Mouse (Mus musculus) macrophage (primary cell): Measurements from ENCODE around the gene Cdkal1. TPM values are rescaled to one million over a fixed set of nuclear protein-coding genes. Genes with fewer than 3 reads are reported as not detected.

Experiments
- H3K27ac ChIP-seq: fragments of 350-480 bp; formaldehyde crosslinking; 2 replicates; pipeline ENCODE4 v1.9.0; 2021
- H3K36me3 ChIP-seq: fragments of 350-480 bp; formaldehyde crosslinking; 2 replicates; pipeline ENCODE4 v1.9.0; 2021; ENCODE audit errors: inconsistent target
- H3K4me3 ChIP-seq: fragments of 350-480 bp; formaldehyde crosslinking; 2 replicates; pipeline ENCODE4 v1.9.0; 2021; ENCODE audit errors: inconsistent target
- H3K79me2 ChIP-seq: fragments of 350-480 bp; formaldehyde crosslinking; 2 replicates; pipeline ENCODE4 v1.9.0; 2021; ENCODE audit errors: inconsistent target
- WGBS: methylation state at CpG from one replicate; pipeline ENCODE4 v1.1.7; 2026; ENCODE audit warnings: inconsistent platforms; ENCODE audit not compliant: missing documents; 5-methylcytosine and 5-hydroxymethylcytosine counted together
- polyA plus RNA-seq: library from polyadenylated mRNA; stranded (reverse); fragments of 250-400 nt; gene quantifications from 3 replicates; pipeline ENCODE4 v1.2.4, GENCODE M21; 2018; ENCODE audit warnings: inconsistent platforms

Gene Cdkal1
- polyA plus RNA-seq, 1 experiment from 2014 or later, result 12.2 TPM

DNA sequence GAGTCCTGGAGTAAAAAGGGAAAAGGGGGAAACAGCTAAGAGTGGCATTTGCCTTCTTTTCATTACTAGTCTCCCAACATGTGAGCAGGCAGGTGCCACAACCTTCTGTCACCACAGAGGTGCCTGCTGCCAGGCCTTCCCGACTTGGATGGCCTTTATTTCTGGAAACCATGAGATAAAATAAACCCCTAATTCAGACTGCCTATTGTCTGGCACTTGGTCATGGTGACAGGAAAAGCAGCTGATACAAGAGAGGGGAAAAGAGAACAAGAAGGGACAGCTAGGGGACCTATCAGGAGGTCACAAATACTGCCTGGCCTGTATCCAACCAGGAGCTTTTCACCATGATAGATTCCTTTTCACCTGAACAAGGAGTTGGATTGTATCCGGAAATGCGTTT, 466.6 kb downstream of the Cdkal1 start:
- Histone ChIP-seq H3K79me2 (no peaks in the 10 kb centered on the region), H3K36me3 (no peaks in the 10 kb centered on the region), H3K4me3 (no peak overlapping the region), H3K27ac (no peak overlapping the region)
- WGBS, result 88% methylated on average over 3 of the region's 3 CpGs

DNA sequence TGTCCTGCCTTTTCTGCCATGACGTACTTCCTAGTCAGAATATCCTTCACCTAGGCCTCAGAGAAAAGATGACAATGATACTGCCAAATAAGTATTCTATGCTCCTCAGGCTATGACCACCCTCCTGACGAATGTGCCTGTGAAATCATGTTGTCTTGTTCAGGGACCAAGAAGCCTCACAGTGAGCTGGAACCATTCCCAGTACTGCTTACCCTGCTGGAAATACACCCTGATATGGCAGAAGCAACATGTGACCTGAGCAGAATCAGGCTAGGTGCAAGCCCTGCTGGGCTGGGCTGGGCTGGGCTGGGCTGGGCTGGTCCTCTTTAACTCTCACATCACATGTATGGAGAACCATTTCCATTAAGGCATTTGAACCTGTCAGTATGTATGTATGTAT, 477.9 kb downstream of the Cdkal1 start:
- WGBS, result 100% methylated on average over 2 of the region's 2 CpGs
- Histone ChIP-seq H3K27ac (no peak overlapping the region), H3K79me2 (no peaks in the 10 kb centered on the region), H3K36me3 (no peaks in the 10 kb centered on the region), H3K4me3 (no peak overlapping the region)

DNA sequence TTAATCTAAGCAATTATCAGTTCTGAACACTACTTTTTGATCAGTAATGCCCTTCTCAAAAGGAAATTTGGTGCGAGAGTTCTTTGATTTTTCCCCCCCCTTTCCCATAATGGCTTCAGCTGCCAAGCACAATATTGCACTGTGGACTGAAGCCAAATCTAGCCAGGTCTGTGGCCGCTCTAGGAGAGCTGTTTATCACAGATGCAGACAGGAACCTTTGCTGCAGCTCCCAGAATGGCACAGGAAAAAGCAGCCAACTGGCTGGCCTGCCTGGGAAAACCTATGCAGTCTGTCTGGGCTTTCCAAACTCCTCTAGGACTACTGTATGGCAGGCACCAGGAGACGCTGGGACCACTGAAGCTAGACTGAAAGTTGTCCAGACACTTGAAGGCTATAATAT, 483.6 kb downstream of the Cdkal1 start:
- H3K79me2 ChIP-seq, result no peaks in the 10 kb centered on the region
- 91% methylated on average over 3 of the region's 3 CpGs for WGBS
- H3K27ac ChIP-seq, result no peak overlapping the region
- no peak overlapping the region for H3K4me3 ChIP-seq
- H3K36me3 ChIP-seq, result no peaks in the 10 kb centered on the region

DNA sequence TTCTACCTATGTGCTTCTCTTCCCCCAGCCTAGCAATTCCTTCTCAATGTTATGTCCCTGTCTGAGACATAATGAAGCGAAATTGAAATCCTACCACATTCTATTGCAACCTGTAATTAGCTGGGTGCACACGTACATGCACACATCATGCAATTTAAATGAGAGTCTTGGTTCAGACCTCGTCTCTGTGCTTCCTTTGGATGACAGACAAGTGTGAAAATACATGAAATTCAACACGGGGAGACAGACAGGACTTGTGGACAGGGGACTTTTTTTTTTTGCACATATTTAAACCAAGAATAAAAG, 484.1 kb downstream of the Cdkal1 start:
- Histone ChIP-seq H3K36me3 (no peaks in the 10 kb centered on the region), H3K27ac (no peak overlapping the region), H3K4me3 (no peak overlapping the region), H3K79me2 (no peaks in the 10 kb centered on the region)
- WGBS, result 85% methylated on average over 4 of the region's 4 CpGs

DNA sequence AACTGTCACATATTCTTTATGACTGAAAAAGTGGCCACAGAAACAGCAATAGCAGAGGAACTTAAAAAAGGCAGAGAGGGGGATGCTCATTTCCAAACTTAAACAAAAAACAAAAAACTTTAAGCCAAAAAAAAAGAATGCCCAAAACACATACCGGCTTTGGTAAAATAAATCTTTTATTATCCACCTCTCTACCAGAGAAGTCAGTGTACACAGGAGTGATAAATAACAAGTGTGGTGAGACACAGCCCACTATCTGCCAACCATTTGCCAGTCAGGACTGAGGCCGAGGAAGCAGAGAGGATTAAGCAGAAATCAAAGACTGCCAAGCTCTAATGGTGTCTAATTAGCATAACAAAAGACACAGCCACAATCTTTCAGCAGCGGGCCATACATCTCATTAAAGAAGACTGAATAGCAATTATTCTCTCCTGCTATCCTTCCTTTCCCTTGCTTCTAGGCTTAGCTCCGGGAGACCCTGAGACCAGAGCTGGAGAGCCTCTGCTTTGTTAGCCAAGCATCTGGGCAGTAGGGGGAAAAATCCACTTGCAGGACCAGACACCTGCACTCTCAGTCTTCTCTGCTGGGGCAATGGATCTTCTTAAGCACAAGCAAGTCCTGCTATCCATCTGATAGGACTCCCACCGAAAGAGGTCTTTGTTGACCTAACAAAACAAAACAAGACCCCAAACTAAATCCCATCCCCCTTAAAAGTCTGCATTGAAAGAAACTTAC, 484.6 kb downstream of the Cdkal1 start:
- Histone ChIP-seq H3K27ac (no peak overlapping the region), H3K4me3 (no peak overlapping the region), H3K36me3 (no peaks in the 10 kb centered on the region), H3K79me2 (no peaks in the 10 kb centered on the region)
- WGBS, result 93% methylated on average over 5 of the region's 5 CpGs

DNA sequence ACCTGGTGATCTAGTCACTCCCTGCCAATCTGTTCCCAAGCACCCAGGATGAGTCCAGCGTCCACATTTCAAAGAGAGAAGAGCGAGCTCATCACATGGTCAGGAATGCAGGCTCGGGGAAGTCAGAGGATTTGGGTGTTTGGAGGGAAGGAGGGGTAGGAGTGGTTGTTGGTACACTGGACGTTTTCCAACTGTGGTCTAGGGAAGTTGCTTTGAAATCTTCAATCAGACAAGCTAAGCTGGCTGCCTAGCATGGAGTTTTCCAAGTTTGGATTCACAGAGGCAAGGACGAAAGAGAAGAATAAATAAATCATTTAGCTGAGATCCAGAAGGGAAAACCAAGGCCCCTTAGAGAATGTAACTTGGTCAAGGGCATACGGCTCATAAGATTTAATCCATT, 486.7 kb downstream of the Cdkal1 start:
- 79% methylated on average over 6 of the region's 6 CpGs for WGBS
- Histone ChIP-seq H3K79me2 (no peaks in the 10 kb centered on the region), H3K36me3 (no peaks in the 10 kb centered on the region), H3K4me3 (no peak overlapping the region), H3K27ac (no peak overlapping the region)

DNA sequence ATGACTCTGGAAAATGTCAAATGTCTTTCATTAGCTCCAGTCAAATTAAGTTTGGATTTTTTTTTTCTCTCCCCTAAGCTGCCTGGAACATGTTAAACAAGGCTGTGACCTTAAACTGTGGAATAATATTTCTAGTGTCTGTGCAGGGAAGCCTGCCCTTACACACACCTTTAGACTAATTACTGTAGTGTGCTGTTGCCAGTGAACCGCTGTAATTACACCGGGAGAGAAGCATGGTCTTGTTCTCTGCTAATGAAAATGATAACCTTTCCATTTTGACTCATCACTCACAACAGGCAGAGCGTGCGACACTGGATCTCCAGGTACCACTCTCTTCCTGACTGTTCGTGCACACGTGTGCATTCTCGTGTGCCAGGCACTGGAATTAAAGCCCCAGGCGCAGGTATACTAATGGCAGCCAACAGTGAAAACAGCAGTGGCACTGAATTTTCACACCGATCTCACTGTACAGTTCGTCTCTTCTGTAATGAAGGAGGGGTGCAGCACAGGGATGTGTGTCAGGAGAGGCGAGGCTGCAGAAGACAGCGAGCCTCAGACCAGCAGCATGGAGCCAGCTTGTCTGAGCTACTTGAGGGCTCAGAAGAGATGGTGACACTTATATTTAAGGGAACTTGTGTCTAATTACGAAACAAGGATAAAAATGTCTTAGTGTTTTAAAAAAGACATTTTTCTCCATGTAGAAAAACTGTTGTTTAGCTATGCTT, 490.4 kb downstream of the Cdkal1 start:
- Histone ChIP-seq H3K79me2 (no peaks in the 10 kb centered on the region), H3K36me3 (no peaks in the 10 kb centered on the region), H3K4me3 (no peak overlapping the region), H3K27ac (no peak overlapping the region)
- WGBS, result 95% methylated on average over 13 of the region's 13 CpGs

DNA sequence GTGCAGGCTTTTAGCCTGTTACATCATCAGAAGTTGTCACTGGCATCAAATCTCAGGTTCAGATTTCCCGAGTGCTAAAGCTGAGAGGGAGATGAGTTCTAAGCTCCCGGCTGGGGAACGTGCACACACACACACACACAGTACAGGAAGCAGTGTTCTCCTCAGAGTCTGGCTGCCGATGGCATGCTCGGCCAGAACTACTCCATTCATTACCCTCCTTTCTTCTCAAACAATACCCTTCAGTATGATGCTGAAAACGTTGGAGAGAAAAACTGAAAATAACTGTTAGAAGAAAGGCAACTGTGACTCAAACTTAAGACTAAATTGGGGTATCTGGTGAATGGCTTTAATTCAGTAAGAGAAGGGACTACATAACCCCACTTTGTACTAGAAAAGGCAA, 491.5 kb downstream of the Cdkal1 start:
- Histone ChIP-seq H3K4me3 (no peak overlapping the region), H3K27ac (no peak overlapping the region), H3K36me3 (no peaks in the 10 kb centered on the region), H3K79me2 (no peaks in the 10 kb centered on the region)
- 65% methylated on average over 6 of the region's 6 CpGs for WGBS

DNA sequence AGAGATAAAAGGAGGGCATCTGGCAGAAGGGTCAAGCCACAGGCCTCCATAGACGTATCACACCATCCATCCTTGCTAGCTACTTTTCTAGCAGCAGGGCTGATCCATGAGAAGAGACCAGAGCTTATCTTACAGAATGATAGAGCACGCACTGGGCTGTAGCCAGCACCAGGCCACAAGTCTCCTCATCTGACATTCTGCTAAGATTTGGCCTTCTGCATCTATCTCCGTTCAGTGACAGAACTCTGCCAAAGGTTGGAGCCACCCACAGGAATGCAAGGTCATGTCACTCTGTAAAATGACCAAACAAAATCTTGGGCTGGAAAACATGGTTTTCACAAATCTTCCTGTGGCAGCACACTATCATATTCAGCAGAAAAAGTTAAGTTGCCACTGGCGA, 493.6 kb downstream of the Cdkal1 start:
- Histone ChIP-seq H3K36me3 (no peaks in the 10 kb centered on the region), H3K4me3 (no peak overlapping the region), H3K27ac (no peak overlapping the region), H3K79me2 (no peaks in the 10 kb centered on the region)
- 97% methylated on average over 4 of the region's 4 CpGs for WGBS

DNA sequence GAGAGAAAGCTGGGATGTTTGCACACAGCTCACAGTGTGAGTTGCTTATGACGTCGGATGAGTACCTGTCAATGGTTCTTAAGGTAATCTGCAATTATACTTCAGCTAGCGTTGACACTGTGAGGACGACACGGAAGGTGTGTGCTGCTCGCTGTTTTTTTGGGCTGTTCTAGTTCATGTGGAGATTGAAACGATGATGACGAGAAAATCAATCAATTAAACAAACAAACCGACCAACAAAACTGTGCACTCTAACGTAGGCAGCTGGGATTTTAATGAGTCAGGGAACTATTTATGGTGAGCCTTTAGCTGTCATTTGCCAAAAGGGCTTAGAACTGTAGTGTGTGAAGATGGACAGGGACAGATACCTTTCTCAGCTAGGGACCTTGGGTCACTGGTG, 494.6 kb downstream of the Cdkal1 start:
- no peak overlapping the region for H3K27ac ChIP-seq
- 90% methylated on average over 10 of the region's 10 CpGs for WGBS
- no peak overlapping the region for H3K4me3 ChIP-seq
- no peaks in the 10 kb centered on the region for H3K36me3 ChIP-seq
- no peaks in the 10 kb centered on the region for H3K79me2 ChIP-seq

DNA sequence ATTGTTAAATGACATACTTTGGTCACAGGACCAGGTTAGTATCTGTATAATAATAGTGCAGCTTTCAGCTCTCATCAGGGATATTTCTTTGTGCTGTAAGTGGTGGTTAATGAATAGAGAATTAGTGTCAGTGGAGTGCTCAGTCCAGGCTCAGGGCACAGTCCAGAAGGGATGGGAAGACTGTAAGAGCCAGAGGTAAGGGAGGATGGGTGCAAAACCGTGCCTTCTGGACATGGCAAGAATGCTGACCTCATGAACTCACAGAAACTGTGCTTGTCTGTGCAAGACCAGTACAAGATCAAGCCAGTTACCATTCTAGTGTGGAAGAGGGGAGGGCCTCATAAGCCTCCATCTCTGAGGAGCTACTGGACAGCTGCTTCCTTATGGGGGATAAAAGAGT, 496.1 kb downstream of the Cdkal1 start:
- no peak overlapping the region for H3K27ac ChIP-seq
- H3K4me3 ChIP-seq, result no peak overlapping the region
- no peaks in the 10 kb centered on the region for H3K36me3 ChIP-seq
- H3K79me2 ChIP-seq, result no peaks in the 10 kb centered on the region
- WGBS, result 100% methylated on average over 1 of the region's 1 CpGs

DNA sequence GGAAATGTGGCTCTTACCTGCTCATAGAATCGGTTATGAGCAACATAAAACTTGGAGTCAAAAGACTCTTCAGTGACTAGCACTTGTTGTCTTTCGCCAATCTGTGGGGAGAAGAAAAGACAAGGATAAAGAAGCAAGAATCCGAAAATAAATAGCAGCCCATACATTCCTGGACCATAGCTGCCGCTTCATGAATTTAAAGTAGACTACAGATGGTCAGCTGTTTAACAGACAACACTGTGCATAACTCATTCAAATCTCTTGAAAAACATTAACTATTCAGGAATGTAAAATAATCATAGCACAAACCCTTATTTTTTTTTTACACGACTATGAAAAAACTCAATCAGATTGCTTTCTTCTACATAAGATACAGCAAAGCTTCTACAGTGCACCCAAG, 498.0 kb downstream of the Cdkal1 start:
- Histone ChIP-seq H3K27ac (no peak overlapping the region), H3K4me3 (no peak overlapping the region), H3K36me3 (no peaks in the 10 kb centered on the region), H3K79me2 (no peaks in the 10 kb centered on the region)
- WGBS, result 97% methylated on average over 5 of the region's 5 CpGs

DNA sequence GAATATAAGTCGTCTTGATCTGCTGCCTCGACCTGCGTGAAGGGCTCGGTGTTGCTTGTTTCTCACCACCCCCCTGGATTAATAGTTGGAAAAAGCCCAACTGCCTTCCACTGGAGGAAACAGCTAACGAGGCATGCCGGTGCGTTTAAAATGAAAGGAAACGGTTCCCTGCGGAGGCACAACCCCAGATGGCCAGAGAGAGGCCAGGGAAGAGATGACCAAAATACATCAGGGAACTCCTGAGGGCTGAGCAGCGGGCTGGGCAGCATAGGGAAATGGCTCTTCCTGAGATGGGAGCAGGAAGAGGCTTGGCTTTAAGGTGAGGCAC, 499.4 kb downstream of the Cdkal1 start:
- Histone ChIP-seq H3K79me2 (no peaks in the 10 kb centered on the region), H3K4me3 (no peak overlapping the region), H3K27ac (no peak overlapping the region), H3K36me3 (no peaks in the 10 kb centered on the region)
- 92% methylated on average over 10 of the region's 10 CpGs for WGBS

DNA sequence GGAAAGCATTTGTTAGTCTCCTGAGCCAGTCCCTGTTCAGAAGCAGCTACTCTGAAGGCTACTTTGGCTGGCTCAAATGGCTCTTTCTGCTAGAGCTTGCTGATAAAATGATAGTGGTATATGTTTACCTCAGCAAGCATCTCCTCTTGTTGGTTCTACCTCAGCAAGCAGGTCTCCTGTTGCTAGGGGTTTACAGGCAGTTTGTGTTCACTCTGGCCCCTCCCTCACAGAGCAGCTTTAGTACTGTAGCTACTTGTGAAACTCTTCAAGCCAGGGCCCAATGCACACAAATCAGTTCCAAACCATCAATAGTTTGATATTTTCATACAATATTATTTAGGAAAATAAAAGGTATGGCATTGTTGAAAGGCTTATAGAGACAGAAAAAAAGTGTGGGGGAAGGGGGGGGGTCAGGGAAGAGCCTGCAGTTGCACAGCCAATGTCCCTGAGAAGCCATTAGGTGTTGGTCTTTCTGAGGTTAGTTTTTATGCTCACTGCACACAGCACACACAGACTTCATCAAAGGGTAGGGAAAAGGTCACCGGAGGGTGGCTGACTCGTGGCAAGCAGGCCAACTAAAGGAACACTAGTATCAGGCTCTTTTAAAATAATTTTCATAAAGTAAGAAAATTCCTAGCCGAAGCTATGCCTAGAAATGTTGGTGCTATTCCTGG, 499.9 kb downstream of the Cdkal1 start:
- H3K27ac ChIP-seq, result no peak overlapping the region
- 88% methylated on average over 3 of the region's 3 CpGs for WGBS
- no peaks in the 10 kb centered on the region for H3K36me3 ChIP-seq
- no peaks in the 10 kb centered on the region for H3K79me2 ChIP-seq
- H3K4me3 ChIP-seq, result no peak overlapping the region

DNA sequence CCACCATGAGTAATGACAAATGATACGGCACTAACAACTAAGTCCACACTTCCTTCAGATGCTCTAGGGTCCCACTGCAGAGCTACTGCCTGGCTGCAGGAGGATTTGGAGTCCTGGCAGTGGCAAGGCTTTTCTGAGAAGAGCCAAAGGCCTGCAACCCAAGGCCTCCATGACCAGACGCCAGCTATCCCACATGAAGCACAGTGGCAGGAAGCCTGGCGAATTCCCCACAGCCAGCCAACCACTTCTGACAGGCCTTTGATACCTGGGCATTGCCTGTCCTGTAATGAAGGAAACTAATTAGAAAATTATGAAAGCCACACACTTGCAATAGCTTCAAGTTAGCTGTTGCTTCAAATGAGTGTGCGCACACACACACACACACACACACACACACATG, 500.5 kb downstream of the Cdkal1 start:
- no peak overlapping the region for H3K4me3 ChIP-seq
- H3K27ac ChIP-seq, result no peak overlapping the region
- WGBS, result 100% methylated on average over 4 of the region's 4 CpGs
- H3K79me2 ChIP-seq, result no peaks in the 10 kb centered on the region
- no peaks in the 10 kb centered on the region for H3K36me3 ChIP-seq
